Mouse (Mus musculus) embryo, embryonic 11.5 days (tissue): ENCODE results near the gene Igsf3.
"Not testable (repeated sequence)": the region's sequence is repeated elsewhere in the genome, so short reads cannot be mapped to it uniquely, and the experiment has no call there.

ENCODE experiments used
- DNase-seq: peaks from one replicate; pipeline ENCODE4 v3.0.0-alpha.2; 2012; ENCODE audit warnings: low read depth, low spot score

Igsf3 gene

GRCm38 (mm10) chr3:101404620-101405415 lies 27.9 kb downstream of the Igsf3 start:
- no peak for DNase-seq

GRCm38 (mm10) chr3:101405495-101405894 lies 28.6 kb downstream of the Igsf3 start:
- DNase-seq = no peak

- DNase-seq = no peak
Observed at GRCm38 (mm10) chr3:101406097-101406496, 29.2 kb downstream of the Igsf3 start.

GRCm38 (mm10) chr3:101407568-101407967 lies 30.7 kb downstream of the Igsf3 start:
- no peak for DNase-seq

- DNase-seq = no peak
Observed at GRCm38 (mm10) chr3:101408953-101409750, 32.3 kb downstream of the Igsf3 start.

GRCm38 (mm10) chr3:101410202-101410601 lies 33.3 kb downstream of the Igsf3 start:
- no peak for DNase-seq

- DNase-seq = no peak
Observed at GRCm38 (mm10) chr3:101410745-101411144, 33.9 kb downstream of the Igsf3 start.

- DNase-seq = no peak
Observed at GRCm38 (mm10) chr3:101411626-101412025, 34.7 kb downstream of the Igsf3 start.

GRCm38 (mm10) chr3:101412115-101412514 lies 35.2 kb downstream of the Igsf3 start:
- no peak for DNase-seq

GRCm38 (mm10) chr3:101413013-101413412 lies 36.1 kb downstream of the Igsf3 start:
- DNase-seq = not testable (repeated sequence)

- DNase-seq = no peak
Observed at GRCm38 (mm10) chr3:101418740-101419652, 42.1 kb downstream of the Igsf3 start.

- no peak for DNase-seq
Observed at GRCm38 (mm10) chr3:101419653-101419994, 42.7 kb downstream of the Igsf3 start.

GRCm38 (mm10) chr3:101423188-101423587 lies 46.3 kb downstream of the Igsf3 start:
- DNase-seq = no peak

GRCm38 (mm10) chr3:101424295-101424885 lies 47.5 kb downstream of the Igsf3 start:
- no peak for DNase-seq

GRCm38 (mm10) chr3:101429982-101430754 lies 53.3 kb downstream of the Igsf3 start:
- DNase-seq = no peak

- no peak for DNase-seq
Observed at GRCm38 (mm10) chr3:101430755-101431115, 53.9 kb downstream of the Igsf3 start.

- DNase-seq = no peak
Observed at GRCm38 (mm10) chr3:101435672-101436071, 58.8 kb downstream of the Igsf3 start.

- no peak for DNase-seq
Observed at GRCm38 (mm10) chr3:101436469-101436868, 59.6 kb downstream of the Igsf3 start.

GRCm38 (mm10) chr3:101437021-101437563 lies 60.2 kb downstream of the Igsf3 start:
- DNase-seq = no peak

- no peak for DNase-seq
Observed at GRCm38 (mm10) chr3:101443265-101443881, 66.5 kb downstream of the Igsf3 start.
